Mouse (Mus musculus) limb, embryonic 10.5 days (tissue): ENCODE measurements around the gene Pcsk6. TPM values are rescaled to one million over a fixed set of nuclear protein-coding genes. Genes with fewer than 3 reads are reported as not detected.
"Not testable (repeated sequence)": the region's sequence is repeated elsewhere in the genome, so short reads cannot be mapped to it uniquely, and the experiment has no call there.

Experiments
- DNase-seq: peaks from one replicate; pipeline ENCODE4 v3.0.0-alpha.2; 2017; ENCODE audit warnings: low spot score
- H3K27ac ChIP-seq: fragments of 300-500 bp; sonication (generic); 2 replicates; pipeline ENCODE4 v1.5.1; 2016; ENCODE audit warnings: mild to moderate bottlenecking
- H3K27me3 ChIP-seq: fragments of 300-500 bp; sonication (generic); 2 replicates; pipeline ENCODE4 v1.6.1; 2016; ENCODE audit warnings: low read depth, mild to moderate bottlenecking; ENCODE audit not compliant: poor library complexity, severe bottlenecking
- H3K36me3 ChIP-seq: fragments of 300-500 bp; sonication (generic); 2 replicates; pipeline ENCODE4 v1.6.1; 2016; ENCODE audit warnings: mild to moderate bottlenecking, moderate library complexity
- H3K4me1 ChIP-seq: fragments of 300-500 bp; sonication (generic); 2 replicates; pipeline ENCODE4 v1.6.1; 2016
- H3K4me3 ChIP-seq: fragments of 300-500 bp; sonication (generic); 2 replicates; pipeline ENCODE4 v1.5.1; 2016; ENCODE audit warnings: mild to moderate bottlenecking, moderate library complexity
- H3K9me3 ChIP-seq: fragments of 300-500 bp; sonication (generic); replicated peaks from 2 replicates; pipeline ENCODE4 v1.6.1; 2016; ENCODE audit warnings: mild to moderate bottlenecking
- WGBS: fragments of 180-500 bp; shearing (Covaris S2); methylation state at CpG from one replicate; pipeline ENCODE4 v1.1.7; 2016; 5-methylcytosine and 5-hydroxymethylcytosine counted together
- polyA plus RNA-seq: library from polyadenylated mRNA; unstranded; fragments of >200 nt; fragmentation: Nextera tagmentation; extraction: Ambion mirVana; gene quantifications from 2 replicates; pipeline ENCODE4 v1.2.1, GENCODE M21; 2016

Pcsk6 gene
- 1.1 and 1.8 TPM in 2 replicates for polyA plus RNA-seq

DNA sequence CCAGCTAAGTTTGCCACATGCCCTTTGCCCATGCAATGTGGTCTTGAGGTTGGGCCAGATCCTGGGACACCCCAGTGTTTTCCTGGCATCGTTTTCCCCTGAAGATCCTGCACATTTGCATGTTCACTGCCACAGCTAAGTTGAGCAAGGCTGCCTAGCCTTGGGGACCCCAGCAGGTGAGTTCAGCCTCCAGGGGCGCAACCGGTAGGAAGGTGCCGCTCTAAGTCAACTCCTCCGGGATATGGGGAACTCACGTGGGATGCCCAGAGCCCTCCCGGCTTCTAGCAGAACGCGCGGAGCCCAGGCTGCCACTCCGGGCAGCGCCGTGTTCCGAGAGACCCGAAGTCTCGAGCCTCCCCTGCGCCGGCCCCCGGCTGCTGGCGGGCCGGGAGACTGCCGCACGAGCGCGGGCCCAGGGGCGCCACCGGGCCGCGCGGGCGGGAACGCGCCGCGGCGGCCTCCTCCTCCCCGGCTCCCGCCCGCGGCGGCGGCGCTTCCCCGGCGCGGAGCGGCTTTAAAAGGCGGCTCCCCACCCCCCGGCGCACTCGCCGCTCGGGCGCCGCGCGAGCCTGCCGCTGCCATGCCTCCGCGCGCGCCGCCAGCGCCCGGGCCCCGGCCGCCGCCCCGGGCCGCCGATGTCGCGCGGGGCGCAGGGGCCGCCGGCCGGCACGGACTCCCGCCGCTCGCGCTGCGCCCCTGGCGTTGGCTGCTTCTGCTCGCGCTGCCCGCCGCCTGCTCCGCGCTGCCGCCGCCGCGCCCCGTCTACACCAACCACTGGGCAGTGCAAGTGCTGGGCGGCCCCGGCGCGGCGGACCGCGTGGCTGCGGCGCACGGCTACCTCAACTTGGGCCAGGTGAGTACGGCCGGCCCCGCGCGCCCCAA is at the start of gene Pcsk6:
Pcsk6 (plus strand) TSS at position 144 of the 882 bp plus-strand sequence.
- peak; percentile 68 for DNase-seq
- Histone ChIP-seq H3K4me3 (peak within 1 kb of the TSS; percentile 70), H3K27ac (peak within 1 kb of the TSS; percentile 82), H3K4me1 (peaks cover 27% of the 10 kb centered on the region), H3K27me3 (peaks cover 78% of the 10 kb centered on the region), H3K36me3 (no peaks in the 10 kb centered on the region), H3K9me3 (no peaks in the 10 kb centered on the region)
- 11% methylated on average over 99 of the region's 111 CpGs for WGBS

GRCm38 (mm10) chr7:65813611-65814212 is 47.8 kb upstream of the Pcsk6 start:
- Histone ChIP-seq H3K27ac (no peak overlapping the region), H3K4me3 (no peak overlapping the region), H3K36me3 (no peaks in the 10 kb centered on the region), H3K9me3 (no peaks in the 10 kb centered on the region), H3K27me3 (no peaks in the 10 kb centered on the region), H3K4me1 (no peaks in the 10 kb centered on the region)
- WGBS = 82% methylated on average over 8 of the region's 8 CpGs
- no peak for DNase-seq

- Histone ChIP-seq H3K4me1 (peaks cover 3% of the 10 kb centered on the region; the same call in 1 of the 2 replicates), H3K27ac (no peak overlapping the region), H3K36me3 (no peaks in the 10 kb centered on the region), H3K9me3 (no peaks in the 10 kb centered on the region), H3K27me3 (no peaks in the 10 kb centered on the region), H3K4me3 (no peak overlapping the region)
- no peak for DNase-seq
- WGBS = 96% methylated on average over 8 of the region's 8 CpGs
Measured at GRCm38 (mm10) chr7:65817564-65817963, 44.0 kb upstream of the Pcsk6 start.

DNA sequence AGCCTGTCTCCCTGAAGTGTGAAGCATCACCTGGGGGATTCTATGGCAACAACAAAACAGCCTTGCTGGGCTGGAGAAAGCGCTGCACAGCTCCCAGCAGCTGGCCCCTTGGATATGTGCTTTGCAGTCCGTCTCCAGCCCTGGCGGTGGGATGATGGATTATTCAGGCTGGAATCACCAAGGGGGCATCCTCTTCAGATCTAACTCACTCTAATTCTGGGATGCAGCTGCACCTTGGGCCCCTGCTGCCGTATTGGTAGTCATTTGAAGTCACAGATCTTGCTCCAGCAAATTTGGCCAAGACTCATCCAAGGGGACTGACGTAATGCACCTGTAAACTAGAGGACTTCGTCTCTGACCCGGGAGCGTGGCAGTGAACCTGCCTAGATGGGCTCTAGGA is 41.1 kb upstream of the Pcsk6 start:
- H3K4me1 ChIP-seq = peaks cover 3% of the 10 kb centered on the region; the same call in 1 of the 2 replicates
- H3K27ac ChIP-seq = no peak overlapping the region
- H3K27me3 ChIP-seq = no peaks in the 10 kb centered on the region
- DNase-seq = no peak
- H3K4me3 ChIP-seq = no peak overlapping the region
- no peaks in the 10 kb centered on the region for H3K9me3 ChIP-seq
- WGBS = 40% methylated on average over 8 of the region's 8 CpGs
- no peaks in the 10 kb centered on the region for H3K36me3 ChIP-seq

- WGBS = 76% methylated on average over 4 of the region's 4 CpGs
Measured at GRCm38 (mm10) chr7:65821901-65822300, 39.6 kb upstream of the Pcsk6 start.

GRCm38 (mm10) chr7:65822506-65823119 is 38.9 kb upstream of the Pcsk6 start:
- Histone ChIP-seq H3K9me3 (no peaks in the 10 kb centered on the region), H3K4me1 (peaks cover 3% of the 10 kb centered on the region; the same call in 1 of the 2 replicates), H3K4me3 (no peak overlapping the region), H3K27ac (no peak overlapping the region), H3K36me3 (no peaks in the 10 kb centered on the region), H3K27me3 (no peaks in the 10 kb centered on the region)
- WGBS = 76% methylated on average over 2 of the region's 2 CpGs
- DNase-seq = no peak

More at GRCm38 (mm10) chr7:65821901-65822300, 39.6 kb upstream of the Pcsk6 start:
- H3K36me3 ChIP-seq, H3K4me1 ChIP-seq, H3K27me3 ChIP-seq, H3K4me3 ChIP-seq, DNase-seq, H3K9me3 ChIP-seq, H3K27ac ChIP-seq: not testable (repeated sequence)

DNA sequence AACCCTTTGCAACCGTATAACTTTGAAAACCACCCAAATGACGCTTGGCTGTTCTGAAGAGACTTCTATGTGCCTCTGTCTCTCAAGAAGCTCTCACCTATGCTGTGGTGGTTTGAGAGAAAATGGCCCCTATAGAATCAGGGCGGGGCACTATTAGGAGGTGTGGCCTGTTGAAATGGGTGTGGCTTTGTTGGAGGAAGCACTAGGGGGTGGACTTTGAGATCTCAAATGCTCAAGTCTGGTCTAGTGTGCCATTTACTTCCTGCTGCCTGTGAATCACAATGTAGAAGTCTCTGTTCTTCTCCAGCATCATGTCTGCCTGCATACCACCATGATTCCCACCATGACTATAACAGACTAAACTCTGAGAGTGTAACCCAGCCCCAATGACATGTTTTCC is 21.8 kb upstream of the Pcsk6 start:
- WGBS = 93% methylated on average over 3 of the region's 3 CpGs
- Histone ChIP-seq H3K4me3 (no peak overlapping the region), H3K4me1 (no peaks in the 10 kb centered on the region), H3K27ac (no peak overlapping the region), H3K36me3 (no peaks in the 10 kb centered on the region), H3K27me3 (no peaks in the 10 kb centered on the region), H3K9me3 (peaks cover 2% of the 10 kb centered on the region; the same call in 1 of the 2 replicates)
- DNase-seq = no peak

DNA sequence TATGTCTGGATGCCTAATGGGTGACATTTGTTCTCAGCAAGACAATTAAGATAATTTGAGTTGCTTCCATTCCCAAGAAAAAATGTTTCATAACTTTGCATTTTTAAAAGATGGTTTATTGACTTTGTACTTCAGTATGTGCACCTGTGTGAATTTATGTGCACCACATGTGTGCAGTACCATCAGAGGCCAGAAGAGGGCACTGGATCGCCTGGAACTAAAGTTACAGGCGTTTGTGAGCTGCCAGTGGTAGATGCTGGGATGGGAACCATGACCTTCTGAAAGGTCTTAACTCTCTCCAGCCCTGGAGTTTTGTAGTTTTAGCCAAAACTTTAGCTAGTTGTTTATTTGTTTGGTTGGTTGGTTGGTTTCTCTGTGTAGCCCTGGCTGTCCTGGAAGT is 18.3 kb upstream of the Pcsk6 start:
- no peaks in the 10 kb centered on the region for H3K36me3 ChIP-seq
- no peak overlapping the region for H3K27ac ChIP-seq
- no peak for DNase-seq
- 61% methylated on average over 2 of the region's 2 CpGs for WGBS
- H3K4me3 ChIP-seq = no peak overlapping the region
- peaks cover 3% of the 10 kb centered on the region for H3K4me1 ChIP-seq
- peaks cover 2% of the 10 kb centered on the region; the same call in 1 of the 2 replicates for H3K9me3 ChIP-seq
- H3K27me3 ChIP-seq = no peaks in the 10 kb centered on the region

DNA sequence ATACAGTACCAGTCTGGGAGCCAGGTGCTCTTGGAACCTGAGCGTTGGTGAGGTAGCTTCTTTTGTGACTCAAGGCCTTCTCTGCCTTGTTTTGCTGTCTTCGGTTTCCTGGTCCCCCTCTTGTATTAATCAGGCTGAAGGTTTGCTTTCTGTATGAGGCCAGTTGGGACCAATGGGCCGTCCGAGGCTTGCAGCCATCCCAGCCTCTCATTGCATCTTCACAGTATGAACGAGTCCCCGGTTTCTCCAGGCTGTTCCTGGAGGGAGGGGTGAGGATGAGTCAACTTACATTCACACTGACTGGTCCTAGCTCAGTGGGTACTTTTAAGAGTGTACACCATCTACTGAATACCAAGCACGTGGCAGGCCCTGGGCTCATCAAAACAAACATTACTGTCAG is 553 bp upstream of the Pcsk6 start:
- Histone ChIP-seq H3K4me3 (peak overlapping the region; percentile 70; the same call in 1 of the 2 replicates), H3K27ac (no peak overlapping the region), H3K4me1 (peaks cover 27% of the 10 kb centered on the region), H3K9me3 (no peaks in the 10 kb centered on the region), H3K27me3 (peaks cover 85% of the 10 kb centered on the region), H3K36me3 (no peaks in the 10 kb centered on the region)
- WGBS = 59% methylated on average over 7 of the region's 7 CpGs
- DNase-seq = no peak

GRCm38 (mm10) chr7:65862473-65863176 is 1.1 kb downstream of the Pcsk6 start:
- H3K4me3 ChIP-seq = peak overlapping the region; percentile 70
- peak overlapping the region; percentile 82 for H3K27ac ChIP-seq
- no peaks in the 10 kb centered on the region for H3K9me3 ChIP-seq
- peaks cover 27% of the 10 kb centered on the region for H3K4me1 ChIP-seq
- H3K27me3 ChIP-seq = peaks cover 70% of the 10 kb centered on the region
- no peaks in the 10 kb centered on the region for H3K36me3 ChIP-seq
- whole genome bisulfite sequencing = 3% methylated on average over 61 of the region's 61 CpGs
- peak; percentile 50 for DNase-seq

- Histone ChIP-seq H3K4me1 (peaks cover 23% of the 10 kb centered on the region), H3K9me3 (no peaks in the 10 kb centered on the region), H3K36me3 (no peaks in the 10 kb centered on the region), H3K27me3 (peaks cover 20% of the 10 kb centered on the region), H3K4me3 (no peak overlapping the region), H3K27ac (no peak overlapping the region)
- 90% methylated on average over 16 of the region's 16 CpGs for WGBS
- DNase-seq = no peak
Measured at GRCm38 (mm10) chr7:65869173-65869572, 7.6 kb downstream of the Pcsk6 start.

- Histone ChIP-seq H3K27ac (no peak overlapping the region), H3K4me1 (peaks cover 20% of the 10 kb centered on the region; the same call in 1 of the 2 replicates), H3K9me3 (no peaks in the 10 kb centered on the region), H3K4me3 (no peak overlapping the region), H3K27me3 (peaks cover 14% of the 10 kb centered on the region), H3K36me3 (no peaks in the 10 kb centered on the region)
- WGBS = 85% methylated on average over 5 of the region's 5 CpGs
- no peak for DNase-seq
Measured at GRCm38 (mm10) chr7:65869794-65870193, 8.3 kb downstream of the Pcsk6 start.
